In genomic region chr3:117628799-117629198, GRCm38 (mm10) we compare ENCODE assay signal across 21 mouse cellular contexts. TPM values are rescaled to one million over a fixed set of nuclear protein-coding genes. Genes with fewer than 3 reads are reported as not detected.
DNase-seq lines count a peak whose midpoint lies in the region; ATAC-seq lines count a peak whose summit lies in the region.
"Had no signal": no experiment of that assay in that cellular context is flagged by ENCODE, and none has a peak within 500 bp of the region (broad histone marks: within the 10 kb centered on the region; RNA-seq: fewer than 3 reads in every experiment).

No protein-coding gene starts in this region.

- H3K4me2 ChIP-seq in forebrain, embryonic 15.5 days (replicated peaks): no peak overlapping the region
- H3K4me2 ChIP-seq: embryonic facial prominence, embryonic 15.5 days; limb, embryonic 15.5 days; lung, embryonic 14.5 days; neural tube, embryonic 12.5 days had no signal

- peaks cover 20% of the 10 kb centered on the region for H3K4me1 ChIP-seq in forebrain, embryonic 15.5 days
- peaks cover 10% of the 10 kb centered on the region; the same call in 1 of the 2 replicates for H3K4me1 ChIP-seq in forebrain, embryonic 10.5 days
- H3K4me1 ChIP-seq: embryonic facial prominence, embryonic 15.5 days; limb, embryonic 15.5 days; megakaryocyte, embryonic 14.5 days; neural tube, embryonic 12.5 days had no signal

- no peak overlapping the region for H3K4me3 ChIP-seq in forebrain, embryonic 15.5 days
- H3K4me3 ChIP-seq in forebrain, embryonic 10.5 days: no peak overlapping the region
- H3K4me3 ChIP-seq: embryonic facial prominence, embryonic 15.5 days; gastrocnemius, adult 2 months; limb, embryonic 15.5 days; megakaryocyte, embryonic 14.5 days; neural tube, embryonic 12.5 days had no signal

- H3K27ac ChIP-seq in forebrain, embryonic 15.5 days (replicated peaks): peak overlapping the region; percentile 70
- H3K27ac ChIP-seq in forebrain, embryonic 10.5 days: no peak overlapping the region
- H3K27ac ChIP-seq: embryonic facial prominence, embryonic 15.5 days; gastrocnemius, adult 2 months; limb, embryonic 15.5 days; neural tube, embryonic 12.5 days had no signal

- DNase-seq in forebrain, embryonic 10.5 days (ENCODE audit: extremely low spot score, low spot score): no peak
- DNase-seq in right cerebral cortex, adult 18-20 months: peak; percentile 72
- no peak for DNase-seq in right cerebral cortex, postnatal 14 days
- peak; percentile 56 to 73 for DNase-seq in left cerebral cortex, postnatal 14 days (ENCODE audit: low spot score in 2 of 2)
- peak; percentile 77 for DNase-seq in telencephalon, adult 2 months (ENCODE audit: low read depth, low spot score)
- no peak for DNase-seq in ovary, postnatal 10 days (ENCODE audit: low spot score)
- no peak for DNase-seq in spleen, adult 18-20 months
- DNase-seq: cerebellum, adult 9-11 months; gastrocnemius, adult 2 months; heart, postnatal 36 days; kidney, adult 11 months; kidney, postnatal 4 days; lung, embryonic 14.5 days; thymus, postnatal 25 days had no signal

- H3K36me3 ChIP-seq in forebrain, embryonic 15.5 days: no peaks in the 10 kb centered on the region
- no peaks in the 10 kb centered on the region for H3K36me3 ChIP-seq in forebrain, embryonic 10.5 days (replicated peaks)
- H3K36me3 ChIP-seq: embryonic facial prominence, embryonic 15.5 days; limb, embryonic 15.5 days; neural tube, embryonic 12.5 days had no signal

- WGBS in forebrain, embryonic 15.5 days: 9% methylated on average over 3 of the region's 3 CpGs
- WGBS in forebrain, embryonic 10.5 days: 47% methylated on average over 3 of the region's 3 CpGs

- H3K27me3 ChIP-seq in forebrain, embryonic 15.5 days: no peaks in the 10 kb centered on the region
- H3K27me3 ChIP-seq in forebrain, embryonic 10.5 days (ENCODE audit: poor library complexity, severe bottlenecking): no peaks in the 10 kb centered on the region
- H3K27me3 ChIP-seq: embryonic facial prominence, embryonic 15.5 days; limb, embryonic 15.5 days; megakaryocyte, embryonic 14.5 days; neural tube, embryonic 12.5 days had no signal

- no peaks in the 10 kb centered on the region for H3K9me3 ChIP-seq in forebrain, embryonic 15.5 days
- H3K9me3 ChIP-seq in forebrain, embryonic 10.5 days: no peaks in the 10 kb centered on the region
- H3K9me3 ChIP-seq: embryonic facial prominence, embryonic 15.5 days; limb, embryonic 15.5 days; neural tube, embryonic 12.5 days had no signal

- intact Hi-C loops in left cerebral cortex, postnatal 14 days (cut with DNase I): loop anchor here (5.0 kb wide), 1 partner anchor 51 kb away; no protein-coding TSS in a partner anchor

- ATAC-seq in forebrain, embryonic 15.5 days (replicated peaks): peak; percentile 73

- no peak overlapping the region for H3K9ac ChIP-seq in forebrain, embryonic 15.5 days (replicated peaks)
- H3K9ac ChIP-seq: embryonic facial prominence, embryonic 15.5 days; limb, embryonic 15.5 days; lung, embryonic 14.5 days; neural tube, embryonic 12.5 days had no signal

RNA-seq across cellular contexts. Expression of gene Plppr5, which starts 54.2 kb away (rescaled TPM):
- polyA plus RNA-seq in forebrain, embryonic 15.5 days (2015; fragmentation: Nextera tagmentation; extraction: Ambion mirVana): 7.0 and 7.4 TPM in 2 replicates
- polyA plus RNA-seq in forebrain, embryonic 10.5 days (2016; fragmentation: Nextera tagmentation; extraction: Ambion mirVana): 0.12 and 0.28 TPM in 2 replicates
- 10 to 100 TPM; 51.5 to 52.9 TPM for total RNA-seq in left cerebral cortex, postnatal 14 days (2021)
- total RNA-seq: gastrocnemius, adult 2 months; MEL had no signal
- polyA plus RNA-seq: C2C12 had no signal

Comparison
In these comparisons a context has a peak if more than half of its experiments do, and no peak if none do; other contexts are left out.
1. DNase-seq: peak in right cerebral cortex, adult 18-20 months (single experiment), left cerebral cortex, postnatal 14 days (2 of 2) and telencephalon, adult 2 months (single experiment); none in forebrain, embryonic 10.5 days (single experiment), right cerebral cortex, postnatal 14 days (single experiment), ovary, postnatal 10 days (single experiment) and spleen, adult 18-20 months (0 of 2).